Mouse (Mus musculus) gastrocnemius, postnatal 10 days (tissue): ENCODE results near the gene Gm9844. TPM values are rescaled to one million over a fixed set of nuclear protein-coding genes. Genes with fewer than 3 reads are reported as not detected.
"Not testable (repeated sequence)": the region's sequence is repeated elsewhere in the genome, so short reads cannot be mapped to it uniquely, and the experiment has no call there.

Source experiments
- DNase-seq: peaks from one replicate; pipeline ENCODE4 v3.0.0; 2021; ENCODE audit warnings: mixed read lengths
- long read RNA-seq, 2 experiments: library from polyadenylated mRNA; stranded (forward); transcript quantifications; one replicate each; pipeline ENCODE4 v2.0.0; 2021
- total RNA-seq, 2 experiments: library from RNA; stranded (reverse); gene quantifications; 2 replicates each; pipeline ENCODE4 v1.2.3; 2021

The Gm9844 gene
- total RNA-seq = 1 to 10 TPM in 1 of 2 experiments, not detected in 1; 1.7 TPM
- long read RNA-seq, experiment 1, partial matches to known transcripts = 0 of 2 reads
- long read RNA-seq, experiment 1, other reads (novel, unspliced or antisense) = 0 of 2 reads
- long read RNA-seq, experiment 2, partial matches to known transcripts = 0 of 1 reads
- long read RNA-seq, experiment 2, other reads (novel, unspliced or antisense) = 0 of 1 reads

DNA sequence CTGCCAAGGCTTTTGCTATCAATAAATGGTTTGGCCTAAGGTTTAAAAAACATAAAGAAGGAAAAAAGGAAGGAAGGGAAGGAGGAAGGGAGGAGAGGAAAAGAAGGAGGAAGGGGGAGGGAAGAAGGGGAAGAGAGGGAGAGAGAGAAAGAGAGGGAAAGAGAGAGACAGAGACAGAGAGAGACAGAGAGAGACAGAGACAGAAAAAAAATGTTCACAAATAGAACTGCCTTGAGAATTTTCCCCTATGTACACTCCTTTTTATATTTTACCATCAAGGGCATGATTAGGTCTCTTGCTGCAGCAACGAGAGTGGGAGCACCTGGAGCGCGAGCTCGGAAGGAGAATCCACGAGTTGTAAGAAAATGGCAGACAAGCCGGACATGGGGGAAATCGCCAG is at the start of gene Gm9844:
Gene Gm9844, plus strand, starts transcription at position 301 of the 400 bp plus-strand sequence.
- DNase-seq = no peak

DNA sequence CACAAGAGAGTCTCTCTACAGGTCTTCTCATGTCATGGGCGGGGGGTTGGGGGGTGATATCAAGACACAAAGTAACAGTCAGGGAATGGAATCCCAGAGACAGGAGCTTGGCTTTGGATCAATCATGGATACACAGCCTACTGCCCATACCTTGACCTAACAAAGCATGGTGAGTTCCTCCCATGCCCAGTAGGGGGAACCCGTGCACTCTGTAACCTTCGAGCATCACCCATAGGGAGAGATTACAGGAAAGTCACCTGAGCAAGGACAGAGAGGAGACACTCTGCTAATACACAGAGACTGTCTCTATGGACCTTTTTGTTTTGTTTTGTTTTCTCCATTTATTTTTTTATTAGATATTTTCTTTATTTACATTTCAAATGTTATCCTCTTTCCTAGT is 44.5 kb upstream of the Gm9844 start:
- DNase-seq = peak; percentile 49

DNA sequence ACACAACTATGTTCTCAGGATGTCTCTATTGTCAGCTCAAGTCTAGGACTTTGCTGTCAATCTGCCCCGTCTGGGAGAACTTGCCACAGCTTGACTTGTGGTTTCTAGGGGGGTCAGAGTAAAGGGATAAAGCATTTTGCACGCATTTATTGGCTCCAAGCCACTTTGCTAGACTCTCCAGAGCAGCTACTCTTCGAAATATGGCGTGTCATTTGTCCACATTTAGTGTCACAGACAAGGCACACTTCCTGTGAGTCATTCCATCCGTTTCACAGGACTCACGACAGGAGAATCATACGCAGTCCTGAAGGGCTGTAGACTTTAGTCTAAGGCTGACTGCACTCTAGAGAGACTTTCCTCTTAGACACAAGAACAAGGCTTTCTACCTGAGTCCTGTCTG is 37.6 kb upstream of the Gm9844 start:
- no peak for DNase-seq

DNA sequence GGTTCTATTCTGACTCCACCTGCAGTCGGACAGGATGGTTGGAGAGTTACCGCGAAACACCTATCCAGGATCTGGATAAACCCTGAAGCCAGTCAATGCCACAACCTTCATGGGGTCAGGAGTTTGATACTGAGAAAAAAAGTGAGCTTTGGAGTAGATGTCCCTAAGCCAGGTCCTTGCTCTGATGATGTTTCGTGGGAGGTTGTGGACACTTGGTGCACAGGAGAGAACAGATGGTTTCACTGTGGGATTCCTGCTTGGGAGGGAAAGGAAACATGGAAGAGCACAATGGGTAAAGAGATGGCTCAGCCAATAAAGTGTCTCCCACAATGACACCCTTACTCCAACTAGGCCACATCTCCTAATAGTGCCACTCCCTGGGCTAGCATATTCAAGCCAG is 34.8 kb upstream of the Gm9844 start:
- DNase-seq = no peak

DNA sequence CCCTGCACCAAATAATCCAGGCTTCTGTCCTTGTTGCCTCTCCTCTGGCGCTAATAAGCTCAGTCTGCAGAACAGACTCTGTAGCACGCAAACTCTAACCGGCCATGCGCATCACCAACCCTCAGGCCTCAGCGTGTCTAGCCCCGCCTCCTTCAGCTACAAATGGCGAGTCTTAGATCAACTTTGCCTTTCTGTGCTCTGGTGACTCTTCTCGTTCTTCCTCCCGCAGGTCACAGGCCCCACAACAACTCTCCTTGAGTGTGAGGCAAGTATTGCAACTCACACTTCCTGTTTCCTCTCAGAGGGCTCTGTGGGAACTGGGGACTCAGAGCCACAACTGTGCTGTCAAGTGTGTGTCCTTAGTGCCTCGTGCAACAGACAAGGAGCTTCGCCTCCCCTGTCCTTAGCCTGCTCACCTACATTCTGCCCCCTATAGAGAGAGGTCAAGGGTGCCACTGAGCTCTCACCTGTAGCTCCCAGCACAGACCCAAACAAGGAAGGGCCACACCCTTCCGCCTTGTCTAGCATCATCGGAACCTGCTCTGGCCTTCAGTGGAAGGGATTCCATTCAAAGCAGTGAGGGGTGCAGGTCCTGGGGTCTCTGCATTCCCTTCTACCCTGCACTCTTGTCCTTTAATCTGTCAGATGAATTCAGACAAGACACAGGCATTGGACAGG is 23.1 kb upstream of the Gm9844 start:
- DNase-seq = not testable (repeated sequence)

DNA sequence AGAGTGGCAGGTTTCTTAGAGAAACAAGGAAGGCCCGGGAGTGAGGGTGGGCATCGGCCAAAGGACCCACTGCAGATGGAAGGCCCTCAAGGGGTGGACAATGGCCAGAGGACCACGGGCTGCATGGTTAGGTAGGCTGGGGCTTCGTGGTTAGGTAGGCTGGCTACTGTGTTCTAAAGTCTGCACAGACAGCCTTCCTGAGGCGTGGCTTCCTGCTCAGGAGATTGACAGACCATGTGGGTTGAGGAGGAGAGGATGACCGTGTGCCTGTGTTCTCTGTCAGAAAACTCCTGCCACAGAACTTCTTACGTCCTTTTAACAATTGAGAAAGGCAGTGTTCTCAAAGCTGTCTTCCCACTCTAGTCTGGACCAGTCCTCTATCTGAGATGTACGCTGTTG is 22.6 kb upstream of the Gm9844 start:
- no peak for DNase-seq

DNA sequence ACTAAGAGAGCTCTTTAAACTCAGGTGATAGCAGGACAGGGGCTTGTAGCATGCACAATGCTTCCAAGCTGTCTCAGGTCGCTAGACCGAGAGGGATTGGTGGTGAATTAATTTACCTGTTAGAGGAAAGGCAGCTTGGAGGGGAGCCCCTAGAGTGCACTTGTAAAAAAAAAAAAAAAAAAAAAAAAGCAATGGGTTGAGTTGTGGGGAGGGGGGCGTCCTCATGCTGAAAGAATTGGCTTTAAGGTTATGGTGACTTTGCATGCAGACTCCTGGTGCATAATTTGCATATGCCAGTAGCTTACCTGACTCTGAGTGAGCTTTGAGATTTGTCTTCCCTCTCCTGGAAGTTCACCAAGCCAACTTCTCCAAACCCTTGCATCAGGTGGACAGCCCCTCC is 21.7 kb upstream of the Gm9844 start:
- no peak for DNase-seq

DNA sequence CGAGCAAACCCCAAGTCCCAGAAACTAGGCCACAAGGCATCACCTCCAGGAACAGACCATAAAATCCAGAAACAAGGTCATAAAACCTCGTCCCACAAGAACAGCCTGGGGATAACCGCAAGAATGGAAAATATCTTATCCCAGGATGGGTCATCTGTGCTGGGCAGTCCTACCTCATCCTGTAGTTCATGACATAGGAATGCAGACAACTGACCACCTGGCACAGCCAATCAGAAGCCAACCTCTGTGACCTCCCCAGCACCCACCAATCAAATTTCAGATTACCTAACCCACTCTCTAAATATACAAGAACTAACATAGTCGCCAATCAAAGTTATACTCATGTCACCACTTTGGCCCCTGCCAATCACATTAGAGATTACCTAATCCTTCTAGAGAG is 21.0 kb upstream of the Gm9844 start:
- no peak for DNase-seq

DNA sequence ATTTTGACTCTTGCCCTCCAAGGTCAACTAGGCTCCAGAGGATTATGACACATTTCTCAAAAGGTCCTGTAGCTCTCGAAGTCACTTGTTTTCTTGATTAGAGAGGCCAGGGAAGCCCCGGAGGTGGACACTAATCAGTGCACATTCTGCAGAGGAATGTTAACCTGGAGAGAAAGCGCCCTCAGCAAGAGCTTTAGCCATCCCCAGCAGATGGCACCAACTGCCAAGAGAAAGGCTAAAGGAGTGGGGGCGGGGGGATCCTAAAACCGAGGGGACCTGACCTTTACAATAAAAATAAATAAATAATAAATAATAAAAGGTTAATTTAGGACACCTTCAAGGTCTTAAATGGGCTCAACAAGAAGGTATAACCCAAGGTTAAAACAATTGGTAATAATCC is 17.9 kb upstream of the Gm9844 start:
- DNase-seq = no peak

DNA sequence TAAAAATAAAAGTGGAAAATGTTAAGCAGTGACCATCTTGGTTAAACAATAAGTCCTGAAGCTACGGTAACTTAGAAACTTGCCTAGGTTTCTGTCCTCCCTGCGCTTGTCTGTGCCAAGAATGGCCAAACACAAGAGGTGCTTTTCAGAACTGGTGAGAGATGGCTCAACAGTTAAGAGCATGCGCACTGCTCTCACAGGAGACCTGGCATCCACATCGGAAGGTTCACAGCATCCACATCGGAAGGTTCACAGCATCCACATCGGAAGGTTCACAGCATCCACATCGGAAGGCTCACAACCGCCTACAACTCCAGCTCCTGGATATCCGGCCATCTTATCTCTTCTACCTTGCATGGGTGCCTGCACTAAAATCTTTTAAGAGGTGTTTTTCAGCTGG is 16.8 kb upstream of the Gm9844 start:
- no peak for DNase-seq

DNA sequence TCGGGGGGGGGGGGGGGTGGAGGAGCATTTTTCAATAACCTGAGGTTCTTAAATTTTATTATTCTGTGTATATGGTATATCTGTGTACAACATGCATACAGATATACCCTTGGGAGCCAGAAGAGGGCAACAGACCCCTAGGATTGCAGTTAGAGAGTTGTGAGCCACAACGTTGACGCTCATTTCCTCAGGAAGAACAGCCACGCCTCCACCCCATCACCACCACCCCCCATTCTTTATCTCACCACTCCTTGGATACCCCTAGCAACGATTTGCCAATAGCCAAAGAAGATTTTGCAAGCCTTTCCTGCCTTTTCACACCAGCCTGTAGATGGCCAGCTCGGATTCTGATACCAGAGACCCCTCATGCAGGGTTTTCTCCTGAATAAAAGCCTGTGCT is 16.3 kb upstream of the Gm9844 start:
- no peak for DNase-seq

DNA sequence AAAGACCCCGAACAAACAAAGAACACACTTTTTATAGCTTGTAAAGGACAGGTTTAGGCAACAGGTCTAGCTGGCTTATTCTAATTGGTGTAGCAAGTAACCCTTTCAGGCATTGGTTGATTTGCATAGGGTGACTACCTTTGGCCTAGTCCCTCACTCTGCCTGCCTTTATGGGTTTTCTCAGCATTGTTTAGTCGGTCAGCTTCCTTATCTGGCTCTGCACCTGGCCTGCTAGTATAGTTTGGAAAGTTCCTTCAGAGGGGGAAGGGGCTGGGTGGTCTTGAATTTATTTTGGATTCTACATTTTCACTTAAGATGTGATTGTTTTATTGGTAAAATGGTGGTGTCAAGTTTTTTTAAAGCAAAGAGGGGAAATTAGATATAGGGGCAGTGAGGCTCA is 15.4 kb upstream of the Gm9844 start:
- DNase-seq = not testable (repeated sequence)

DNA sequence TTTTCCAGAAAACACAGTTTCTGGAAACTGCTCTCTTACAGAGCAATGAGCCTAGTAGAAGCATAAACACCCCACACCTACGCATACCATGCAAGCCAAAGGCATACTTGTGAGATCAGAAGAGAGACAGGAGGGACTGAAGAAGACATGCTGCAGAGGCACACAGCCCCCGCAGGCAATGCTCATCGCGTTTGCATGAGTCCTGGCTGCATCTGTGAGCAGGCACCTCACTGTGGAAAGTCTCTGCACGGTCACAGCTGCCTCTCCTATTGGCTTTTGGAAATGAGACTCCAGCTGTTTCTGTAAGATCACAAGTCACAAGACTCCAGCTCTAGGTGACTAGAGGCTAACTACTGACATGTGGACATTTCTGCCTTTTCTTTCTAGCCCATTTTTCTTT is 11.9 kb upstream of the Gm9844 start:
- DNase-seq = no peak

DNA sequence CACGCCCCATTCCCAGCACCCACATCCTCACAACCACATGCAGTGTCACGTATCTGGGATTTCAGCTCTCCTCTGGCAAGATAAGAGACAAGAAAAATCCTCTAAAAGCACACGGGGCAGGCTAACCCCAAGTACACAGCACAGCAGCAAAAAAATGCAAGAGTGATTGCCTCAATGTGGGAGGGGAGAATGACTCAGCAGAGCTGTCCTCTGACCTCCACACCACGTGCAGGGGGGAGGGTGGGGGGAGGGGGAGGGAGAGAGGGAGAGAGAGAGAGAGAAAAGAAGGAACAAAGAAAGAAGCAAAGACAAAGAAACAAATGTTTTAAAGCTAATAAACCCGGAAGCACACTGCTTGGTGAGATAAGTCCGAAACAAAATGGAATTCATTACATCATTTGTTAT is 11.1 kb upstream of the Gm9844 start:
- no peak for DNase-seq

DNA sequence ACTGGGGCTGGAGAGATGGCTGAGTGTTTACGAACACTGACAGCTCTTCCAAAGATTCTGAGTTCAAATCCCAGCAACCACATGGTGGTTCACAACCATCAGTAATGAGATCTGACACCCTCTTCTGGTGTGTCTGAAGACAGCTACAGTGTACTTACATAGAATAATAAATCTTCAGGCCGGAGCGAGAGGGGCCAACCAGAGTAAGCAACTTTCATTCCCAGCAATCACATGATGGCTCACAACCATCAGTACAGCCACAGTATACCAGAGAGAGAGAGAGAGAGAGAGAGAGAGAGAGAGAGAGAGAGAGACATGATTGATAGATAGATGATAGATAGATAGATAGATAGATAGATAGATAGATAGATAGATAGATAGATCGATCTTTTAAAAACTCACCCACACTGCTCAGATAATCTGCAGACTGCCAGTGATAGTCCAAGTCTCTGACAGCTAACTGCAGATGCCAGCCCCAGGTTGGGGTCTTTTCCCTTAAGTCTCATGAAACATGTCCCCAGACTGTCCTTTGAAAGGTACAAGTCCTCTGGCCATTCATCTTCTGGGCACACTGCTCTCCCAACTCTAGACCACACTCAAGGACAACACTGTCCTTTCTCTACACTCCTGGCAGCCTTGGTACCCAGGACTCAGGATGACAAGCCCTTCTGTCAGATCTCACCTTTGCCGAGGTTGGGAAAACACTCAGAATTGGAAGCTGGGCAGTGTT is 10.3 kb upstream of the Gm9844 start:
- no peak for DNase-seq

DNA sequence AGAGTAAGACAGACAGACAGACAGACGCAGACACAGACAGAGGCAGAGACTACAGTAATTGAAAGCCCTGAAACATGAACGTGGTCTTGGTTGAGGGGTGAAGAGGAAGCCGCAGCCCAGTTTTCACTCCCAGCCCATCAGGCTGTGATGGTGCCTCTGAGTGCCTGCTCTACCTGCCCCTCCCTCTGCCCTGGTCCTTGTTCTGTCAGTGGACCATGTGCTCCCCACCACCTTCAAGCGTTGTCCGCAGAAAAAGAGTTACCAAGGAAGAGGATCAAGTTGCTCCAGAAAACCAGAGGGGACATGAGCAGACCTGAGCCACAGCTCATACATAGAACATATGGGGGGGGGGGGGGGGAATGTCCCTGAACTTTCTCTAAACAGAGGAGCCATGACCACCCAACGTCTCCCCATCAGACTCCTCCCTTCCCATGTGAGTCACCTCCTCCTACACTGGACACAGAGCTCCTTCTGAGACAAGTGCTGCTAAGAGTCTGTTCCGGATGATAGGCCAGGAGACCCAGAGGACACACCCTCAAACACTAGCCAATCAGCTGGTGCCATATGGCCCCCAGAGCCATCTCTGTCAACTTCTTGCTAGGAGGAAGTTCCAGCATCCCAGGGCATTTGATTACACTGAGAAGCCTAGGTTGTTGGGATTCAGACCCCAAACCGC is 9.3 kb upstream of the Gm9844 start:
- DNase-seq = no peak

DNA sequence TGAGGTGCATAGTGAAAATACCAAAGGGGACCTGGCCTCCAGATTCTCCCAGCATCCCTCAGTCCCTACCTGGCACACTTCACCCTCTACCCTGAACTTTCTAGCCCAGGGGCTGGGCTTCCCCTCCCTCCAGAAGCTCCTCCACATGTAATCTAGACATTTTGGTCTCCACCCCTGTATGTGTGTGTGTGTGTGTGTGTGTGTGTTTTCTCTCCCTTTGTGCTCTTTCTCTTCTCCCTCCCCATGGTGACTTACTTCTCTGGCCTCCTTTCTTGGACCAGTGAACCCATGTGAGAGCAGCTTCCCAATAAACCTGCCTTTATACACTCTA is 8.8 kb upstream of the Gm9844 start:
- no peak for DNase-seq

DNA sequence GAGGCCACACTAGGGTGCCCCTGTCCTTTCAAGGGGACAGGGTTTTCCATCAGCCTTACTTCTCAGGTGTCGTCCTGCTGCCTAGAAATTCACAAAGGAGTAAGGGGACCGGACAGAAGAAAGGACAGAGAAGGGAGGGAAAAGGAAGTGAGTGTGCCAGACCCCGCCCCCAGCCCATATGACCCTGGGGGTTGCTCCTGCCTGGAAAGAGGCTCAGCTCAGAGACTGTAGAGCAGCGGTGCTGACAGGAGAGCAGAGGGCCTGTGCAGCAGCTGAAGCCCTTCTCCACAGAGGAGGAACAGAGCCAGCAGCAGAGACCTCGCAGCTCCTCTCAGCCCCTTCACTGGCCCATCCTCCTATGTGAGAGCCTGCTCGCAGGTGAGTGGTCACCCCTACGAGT is 8.3 kb upstream of the Gm9844 start:
- no peak for DNase-seq

DNA sequence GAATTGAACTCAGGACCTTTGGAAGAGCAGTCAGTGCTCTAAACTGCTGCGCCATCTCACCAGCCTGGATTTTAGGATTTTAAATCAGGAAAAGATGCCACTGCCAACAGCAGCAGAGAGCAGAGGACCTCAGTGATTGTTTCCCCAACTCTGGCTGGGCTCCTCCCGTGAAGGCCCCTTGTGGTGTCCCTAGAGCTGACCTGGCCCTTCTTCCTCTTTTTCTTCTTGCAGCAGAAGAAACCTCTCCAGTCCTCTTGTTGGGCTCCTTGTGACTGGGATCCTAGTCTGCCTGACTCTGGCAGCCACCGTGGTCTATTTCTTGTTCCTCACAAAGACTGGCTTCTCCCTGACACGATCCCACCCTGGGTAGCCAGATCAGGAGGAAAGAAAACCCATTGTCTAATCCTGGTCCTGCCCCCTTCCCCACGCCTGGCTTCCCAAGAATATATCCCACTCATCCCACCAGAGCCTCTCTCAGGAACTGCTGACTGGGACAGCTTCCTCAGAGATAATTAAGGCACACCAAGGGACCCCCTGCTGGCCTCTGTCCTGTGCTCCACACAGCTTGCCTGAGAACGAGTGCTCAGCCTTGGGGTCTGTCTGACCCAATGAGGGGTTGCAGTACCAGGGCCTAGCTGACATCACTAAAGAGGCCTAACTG is 5.4 kb upstream of the Gm9844 start:
- no peak for DNase-seq

DNA sequence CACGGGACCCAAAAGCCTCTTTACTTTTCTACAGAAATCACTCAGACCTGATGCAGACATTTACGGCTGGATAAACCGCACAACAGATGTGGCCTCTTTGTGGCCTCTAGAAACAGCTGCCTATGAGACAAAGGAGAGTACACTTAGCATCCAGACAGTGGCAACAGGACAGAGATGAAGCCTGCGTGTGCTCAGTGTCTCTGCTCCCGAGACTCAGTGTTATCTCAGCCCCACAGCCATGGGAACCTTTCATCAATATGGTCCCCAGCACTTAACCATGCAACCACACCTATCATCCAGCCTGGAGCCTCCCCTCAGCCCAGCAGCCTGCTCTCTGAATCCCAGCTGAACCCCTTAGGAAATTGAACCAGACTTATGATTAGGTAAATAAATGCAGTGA is 2.8 kb upstream of the Gm9844 start:
- DNase-seq = no peak

DNA sequence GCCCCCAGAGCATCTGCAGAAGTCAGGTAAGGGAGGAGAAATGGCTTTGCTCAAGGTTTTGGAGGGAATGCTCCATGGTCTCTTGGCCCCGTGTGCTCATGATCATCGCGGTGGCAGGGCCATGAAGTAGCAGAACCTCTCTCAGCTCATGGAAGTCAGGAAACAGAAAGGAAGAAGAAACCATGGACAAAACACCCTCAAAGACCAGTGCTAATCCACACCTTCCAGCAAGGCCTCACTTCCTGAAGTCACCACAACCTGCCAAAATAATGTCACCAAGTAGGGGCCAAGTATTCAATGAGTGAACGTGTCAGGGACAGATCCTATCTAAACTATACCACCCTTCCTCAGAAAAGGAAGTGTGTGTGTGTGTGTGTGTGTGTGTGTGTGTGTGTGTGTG is 840 bp downstream of the Gm9844 start:
- no peak for DNase-seq

DNA sequence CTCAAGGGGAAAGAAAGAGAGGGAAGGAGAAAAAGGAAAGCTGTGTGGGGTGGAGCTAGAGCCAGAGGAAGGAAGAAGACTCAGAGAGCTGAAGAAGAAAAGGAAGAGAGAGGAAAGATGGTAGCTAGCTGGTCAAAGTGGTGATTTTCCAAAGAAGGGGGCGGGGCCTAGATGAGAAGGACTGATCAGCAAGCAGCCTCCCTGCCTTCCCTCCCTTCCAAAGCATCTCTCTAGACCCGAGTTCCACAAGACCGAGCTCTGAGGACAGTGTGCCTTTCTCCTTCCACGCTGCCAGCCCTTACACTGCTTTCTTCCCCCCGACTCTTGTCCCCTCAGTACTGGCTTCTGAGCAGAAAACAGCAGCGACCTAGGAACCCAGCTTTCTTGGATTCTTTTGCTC is 2.1 kb downstream of the Gm9844 start:
- DNase-seq = no peak

DNA sequence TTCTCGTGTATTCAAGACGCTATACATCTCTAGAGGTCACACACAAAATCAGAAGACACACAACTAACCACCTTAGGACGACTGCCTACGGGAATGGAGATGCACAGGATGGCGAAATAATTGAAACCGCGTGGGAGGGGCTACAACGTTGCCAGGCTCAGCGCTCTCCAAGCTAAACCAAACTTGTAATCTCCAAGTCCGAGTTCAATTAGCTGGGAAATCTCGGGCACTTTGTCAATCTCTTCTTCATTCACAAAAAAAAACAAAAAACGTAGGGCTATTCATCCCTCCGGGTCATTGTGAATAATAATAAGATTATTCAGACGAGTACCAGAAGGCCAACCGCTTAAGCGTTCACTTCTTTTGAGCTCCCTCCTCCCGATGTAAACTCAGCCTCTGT is 7.1 kb downstream of the Gm9844 start:
- DNase-seq = no peak
